Mouse (Mus musculus) liver, embryonic 14.5 days (tissue): ENCODE measurements around the gene Kcnk5. TPM values are rescaled to one million over a fixed set of nuclear protein-coding genes. Genes with fewer than 3 reads are reported as not detected.
A peak's percentile ranks its signal among the peaks of the same experiment; 100 is the strongest.

Experiments
- ATAC-seq: fragments of 200-750 bp; cut with Nextera tagmentation; 2 replicates; pipeline ENCODE4 v1.8.0; 2017; ENCODE audit warnings: moderate number of reproducible peaks, mild to moderate bottlenecking, moderate library complexity; ENCODE audit not compliant: insufficient read depth
- DNase-seq, 3 experiments: peaks; one replicate each; pipeline ENCODE4 v3.0.0-alpha.2; 2012 to 2013; ENCODE audit warnings: low read depth in 3 of 3, low spot score in 3 of 3
- H3K27ac ChIP-seq: fragments of 300-500 bp; sonication (generic); 2 replicates; pipeline ENCODE4 v1.5.1; 2014; ENCODE audit warnings: moderate library complexity, mild to moderate bottlenecking, control low read depth, inconsistent platforms
- H3K27me3 ChIP-seq: fragments of 300-500 bp; sonication (generic); 2 replicates; pipeline ENCODE4 v1.6.1; 2014; ENCODE audit warnings: mild to moderate bottlenecking, low read length, moderate library complexity; ENCODE audit not compliant: control insufficient read depth, insufficient read depth
- H3K36me3 ChIP-seq: fragments of 300-500 bp; sonication (generic); replicated peaks from 2 replicates; pipeline ENCODE4 v1.6.1; 2014; ENCODE audit warnings: low read depth; ENCODE audit not compliant: control insufficient read depth, insufficient read depth
- H3K4me1 ChIP-seq, 2 experiments: fragments of 200-500 bp in 1 of 2; fragments of 300-500 bp in 1 of 2; sonication (generic) in 1 of 2; replicated peaks; 2 replicates each; pipeline ENCODE4 v1.6.1; 2012 to 2014; ENCODE audit warnings: antibody characterized with exemption in 1 of 2, inconsistent platforms in 1 of 2, low read length in 1 of 2; ENCODE audit not compliant: control insufficient read depth in 2 of 2, insufficient read depth in 2 of 2
- H3K4me2 ChIP-seq: fragments of 300-500 bp; sonication (generic); 2 replicates; pipeline ENCODE4 v1.6.1; 2014; ENCODE audit warnings: low read depth, mild to moderate bottlenecking, control low read depth, moderate library complexity
- H3K4me3 ChIP-seq, 2 experiments: fragments of 200-500 bp in 1 of 2; fragments of 300-500 bp in 1 of 2; sonication (generic) in 1 of 2; 2 replicates each; pipeline ENCODE4 v1.5.1; 2012 to 2014; ENCODE audit warnings: low read depth in 2 of 2, low read length in 2 of 2, mild to moderate bottlenecking in 2 of 2, control low read depth in 1 of 2, inconsistent platforms in 1 of 2, moderate library complexity in 1 of 2; ENCODE audit not compliant: insufficient read depth in 1 of 2
- H3K9ac ChIP-seq: fragments of 300-500 bp; sonication (generic); replicated peaks from 2 replicates; pipeline ENCODE4 v1.6.1; 2014; ENCODE audit warnings: mild to moderate bottlenecking, control low read depth, moderate library complexity
- H3K9me3 ChIP-seq: fragments of 300-500 bp; sonication (generic); 2 replicates; pipeline ENCODE4 v1.6.1; 2016; ENCODE audit warnings: low read length, mixed read lengths; ENCODE audit not compliant: control insufficient read depth
- CTCF ChIP-seq: IDR thresholded peaks from 2 replicates; pipeline ENCODE4 v1.5.1; 2016; ENCODE audit warnings: antibody characterized with exemption, low read depth, control low read depth
- EP300 ChIP-seq: IDR thresholded peaks from 2 replicates; pipeline ENCODE4 v1.6.1; 2016; ENCODE audit warnings: antibody characterized with exemption, low read depth
- WGBS: fragments of 180-500 bp; shearing (Covaris S2); extraction: QIAGEN DNeasy Blood & Tissue Kit; methylation state at CpG from one replicate; pipeline ENCODE4 v1.1.7; 2014; ENCODE audit not compliant: insufficient replicate concordance; 5-methylcytosine and 5-hydroxymethylcytosine counted together
- polyA plus RNA-seq, 2 experiments: library from polyadenylated mRNA; depleted of rRNA in 1 of 2; stranded (reverse) in 1 of 2; unstranded in 1 of 2; fragments of >200 nt; fragmentation: Nextera tagmentation in 1 of 2; extraction: Ambion mirVana in 1 of 2; gene quantifications; 2 replicates each; pipeline versions ENCODE4 v1.2.1 to v1.2.3; 2012 to 2014

Kcnk5 gene
- polyA plus RNA-seq, 2 experiments, result 3.1 to 3.6 TPM

DNA sequence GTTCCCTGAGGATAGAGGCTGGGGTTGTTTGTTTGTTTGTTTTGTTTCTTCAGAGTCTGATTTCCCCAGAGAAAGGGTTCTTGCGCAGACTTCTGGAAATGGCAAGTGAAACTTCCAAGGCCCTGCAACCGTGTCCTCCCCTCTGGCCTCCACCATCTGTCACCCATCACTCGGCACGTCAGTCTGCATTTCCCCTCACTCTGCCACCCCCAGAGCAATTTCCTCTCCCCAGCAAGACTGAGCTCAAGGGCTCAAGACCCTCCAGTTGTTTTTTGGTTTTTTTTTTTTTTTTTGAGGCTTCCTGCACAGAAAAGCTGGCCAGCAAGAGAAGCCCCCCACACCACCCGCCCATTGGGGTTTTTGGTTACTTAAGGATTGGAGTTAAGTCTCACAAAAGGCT lies 9.1 kb downstream of the Kcnk5 start:
- peaks cover 19 to 50% of the 10 kb centered on the region in 2 experiments for H3K4me1 ChIP-seq
- H3K4me3 ChIP-seq, result no peak overlapping the region
- H3K36me3 ChIP-seq, result no peaks in the 10 kb centered on the region
- ATAC-seq (no peak), DNase-seq (no peak)
- H3K9me3 ChIP-seq, result no peaks in the 10 kb centered on the region
- H3K27ac ChIP-seq, result no peak overlapping the region
- H3K4me2 ChIP-seq, result peak overlapping the region; percentile 43
- H3K9ac ChIP-seq, result 0 out of 2 replicates have a peak overlapping the region, but pooled peaks have one; percentile 20
- 20% methylated on average over 5 of the region's 5 CpGs for WGBS
- TF ChIP-seq EP300 (no peak), CTCF (no peak)
- no peaks in the 10 kb centered on the region for H3K27me3 ChIP-seq

GRCm38 (mm10) chr14:20171840-20172239 lies 9.8 kb downstream of the Kcnk5 start:
- no peak for TF ChIP-seq EP300
- TF ChIP-seq CTCF, result no peak
- H3K9ac ChIP-seq, result no peak overlapping the region
- H3K4me1 ChIP-seq, result peaks cover 18 to 50% of the 10 kb centered on the region in 2 experiments
- 61% methylated on average over 3 of the region's 3 CpGs for WGBS
- DNase-seq (no peak), ATAC-seq (no peak)
- no peaks in the 10 kb centered on the region for H3K36me3 ChIP-seq
- no peak overlapping the region for H3K4me2 ChIP-seq
- H3K27me3 ChIP-seq, result no peaks in the 10 kb centered on the region
- no peak overlapping the region for H3K27ac ChIP-seq
- H3K9me3 ChIP-seq, result no peaks in the 10 kb centered on the region
- no peak overlapping the region for H3K4me3 ChIP-seq

- TF ChIP-seq CTCF (no peak), EP300 (no peak)
- Histone ChIP-seq H3K9me3 (no peaks in the 10 kb centered on the region), H3K36me3 (no peaks in the 10 kb centered on the region), H3K4me3 (no peak overlapping the region), H3K4me2 (no peak overlapping the region), H3K27me3 (no peaks in the 10 kb centered on the region), H3K4me1 (peaks cover 18 to 52% of the 10 kb centered on the region in 2 experiments), H3K9ac (no peak overlapping the region), H3K27ac (no peak overlapping the region)
- DNase-seq, result no peak
- WGBS, result 70% methylated on average over 4 of the region's 4 CpGs
- no peak for ATAC-seq
These were observed 12.4 kb downstream of the Kcnk5 start for GRCm38 (mm10) chr14:20169251-20169650.

- Histone ChIP-seq H3K4me2 (no peak overlapping the region), H3K4me3 (no peak overlapping the region), H3K9ac (no peak overlapping the region), H3K27ac (no peak overlapping the region), H3K36me3 (no peaks in the 10 kb centered on the region), H3K4me1 (peaks cover 15 to 46% of the 10 kb centered on the region in 2 experiments), H3K27me3 (no peaks in the 10 kb centered on the region), H3K9me3 (no peaks in the 10 kb centered on the region)
- DNase-seq, result no peak
- TF ChIP-seq CTCF, result no peak
- no peak for TF ChIP-seq EP300
- peak; percentile 11; the same call in 1 of the 2 replicates for ATAC-seq
- 20% methylated on average over 1 of the region's 1 CpGs for WGBS
These were observed 13.1 kb downstream of the Kcnk5 start for GRCm38 (mm10) chr14:20168478-20168877.

DNA sequence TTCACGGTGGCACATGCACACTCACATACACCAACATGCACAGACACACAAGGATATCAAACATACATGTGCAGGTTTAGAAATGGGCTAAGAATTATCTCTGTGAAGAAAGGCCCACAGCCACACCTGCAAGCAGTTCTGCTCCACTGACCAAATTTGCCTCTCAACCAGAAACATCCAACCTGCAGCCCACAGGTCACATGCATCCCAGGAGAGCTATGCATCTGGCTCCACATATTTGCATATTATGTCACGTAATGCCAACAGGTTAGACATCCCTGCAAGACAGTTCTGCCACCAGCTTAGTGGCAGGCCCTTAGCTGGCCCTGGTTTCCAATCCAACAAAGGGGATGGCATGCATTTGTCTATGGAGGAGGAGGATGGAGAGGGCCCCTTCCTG lies 13.6 kb downstream of the Kcnk5 start:
- no peak overlapping the region for H3K27ac ChIP-seq

More for the DNA sequence above, 13.6 kb downstream of the Kcnk5 start:
- no peaks in the 10 kb centered on the region for H3K27me3 ChIP-seq
- TF ChIP-seq CTCF, result no peak
- TF ChIP-seq EP300, result no peak
- no peaks in the 10 kb centered on the region for H3K9me3 ChIP-seq
- H3K36me3 ChIP-seq, result no peaks in the 10 kb centered on the region
- peaks cover 11 to 46% of the 10 kb centered on the region in 2 experiments for H3K4me1 ChIP-seq
- H3K4me3 ChIP-seq, result no peak overlapping the region
- no peak for DNase-seq
- 84% methylated on average over 2 of the region's 2 CpGs for WGBS
- H3K9ac ChIP-seq, result no peak overlapping the region
- no peak overlapping the region for H3K4me2 ChIP-seq
- ATAC-seq, result no peak
